Mouse (Mus musculus): ENCODE results near the gene Misp.

DNA sequence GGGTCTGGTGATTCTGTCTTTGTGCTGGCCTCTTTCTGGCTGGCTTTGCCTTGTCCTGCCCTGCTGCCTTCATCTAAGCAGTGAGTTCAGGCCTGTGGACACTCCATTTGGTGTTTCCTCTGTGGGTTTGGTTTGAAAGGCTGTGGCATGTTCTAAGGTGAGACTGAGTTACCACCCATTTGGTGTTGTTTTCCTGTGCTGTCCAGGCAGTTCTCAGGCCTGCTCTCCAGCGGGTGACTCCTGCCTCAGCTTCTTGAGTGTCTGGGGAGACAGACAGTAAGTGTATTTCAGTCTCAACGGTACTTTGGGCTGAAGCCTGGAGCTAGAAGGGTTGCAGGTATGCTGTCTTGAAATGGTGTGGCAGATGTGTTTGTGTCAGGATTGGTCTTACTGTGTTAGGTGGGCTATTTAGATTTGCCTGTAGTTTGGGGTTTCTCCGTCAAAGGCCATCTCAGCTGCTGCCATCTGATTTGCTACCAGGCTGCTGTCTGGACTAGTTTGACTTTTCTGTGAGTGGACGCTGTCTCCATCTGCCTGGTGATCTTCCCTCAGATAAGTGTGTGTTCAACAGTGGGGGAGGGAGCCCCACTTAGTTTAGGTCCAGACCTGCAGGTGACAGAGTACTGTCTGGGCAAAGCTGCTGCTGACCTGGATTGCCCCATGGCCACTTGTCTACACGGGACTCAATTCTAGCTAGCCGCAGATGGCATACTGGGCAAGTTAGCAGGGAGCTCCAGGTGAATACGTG, 36.1 kb downstream of the Misp start:
- no peak for TF ChIP-seq CTCF (IDR thresholded peaks at IDR 0.05; ENCODE audit: borderline replicate concordance, insufficient read depth, low read depth, low read length)
- no peak for TF ChIP-seq POLR2A (IDR thresholded peaks at IDR 0.05; ENCODE audit: borderline replicate concordance, insufficient read depth, low read length)

All from cerebellum, adult 2 months (tissue).